Mouse (Mus musculus): ENCODE measurements at regions not wholly inside any gene's neighbourhood (a gene's known extent, or its start where the extent isn't known, plus 50 kb on each side); places are given as distances from the start of the nearest gene placed in this dataset.
"Not testable (repeated sequence)": the region's sequence is repeated elsewhere in the genome, so short reads cannot be mapped to it uniquely, and the experiment has no call there.

DNA sequence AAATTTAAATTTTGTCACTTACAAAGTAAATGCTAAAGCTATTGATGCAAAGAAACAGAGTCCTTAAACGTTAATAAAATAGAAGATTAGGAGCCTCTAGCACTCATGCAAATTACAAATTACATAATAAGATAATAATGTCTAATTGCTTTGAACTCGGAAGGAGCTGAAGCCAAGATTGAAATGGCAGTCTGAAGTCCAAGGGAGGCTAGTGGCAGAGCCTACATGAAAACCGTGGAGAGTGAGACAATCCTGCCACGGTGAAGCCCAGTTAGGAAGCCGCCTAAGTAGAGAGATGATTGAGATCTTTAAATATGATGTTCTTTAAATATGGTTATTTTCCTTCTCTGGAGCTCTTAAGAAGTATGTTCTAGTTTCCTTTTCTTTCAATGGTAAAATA lies 260.0 kb downstream of the Nfkbiz start:
- DNase-seq, result no peak

DNA sequence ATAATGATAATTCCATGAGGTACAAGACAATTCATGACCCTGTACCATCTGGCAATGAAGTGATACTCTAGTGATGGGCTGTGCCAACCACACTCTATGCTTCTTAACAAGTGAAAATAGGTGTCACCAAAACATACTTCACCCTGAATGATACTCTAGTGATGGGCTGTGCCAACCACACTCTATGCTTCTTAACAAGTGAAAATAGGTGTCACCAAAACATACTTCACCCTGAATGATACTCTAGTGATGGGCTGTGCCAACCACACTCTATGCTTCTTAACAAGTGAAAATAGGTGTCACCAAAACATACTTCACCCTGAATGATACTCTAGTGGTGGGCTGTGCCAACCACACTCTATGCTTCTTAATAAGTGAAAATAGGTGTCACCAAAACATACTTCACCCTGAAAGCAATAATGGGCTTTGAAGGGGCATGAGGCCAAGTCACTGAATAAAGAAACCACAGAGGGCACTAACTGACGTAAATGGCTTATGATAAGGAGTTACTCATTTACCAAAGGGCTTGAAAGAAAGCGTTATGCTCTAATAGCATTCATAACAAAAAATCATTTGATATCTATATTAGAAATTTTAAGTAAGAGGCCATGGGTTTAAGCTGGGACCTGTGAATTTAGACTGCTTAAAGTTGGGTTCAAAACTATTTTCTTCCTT lies 263.0 kb downstream of the Nfkbiz start:
- DNase-seq, result not testable (repeated sequence)

DNA sequence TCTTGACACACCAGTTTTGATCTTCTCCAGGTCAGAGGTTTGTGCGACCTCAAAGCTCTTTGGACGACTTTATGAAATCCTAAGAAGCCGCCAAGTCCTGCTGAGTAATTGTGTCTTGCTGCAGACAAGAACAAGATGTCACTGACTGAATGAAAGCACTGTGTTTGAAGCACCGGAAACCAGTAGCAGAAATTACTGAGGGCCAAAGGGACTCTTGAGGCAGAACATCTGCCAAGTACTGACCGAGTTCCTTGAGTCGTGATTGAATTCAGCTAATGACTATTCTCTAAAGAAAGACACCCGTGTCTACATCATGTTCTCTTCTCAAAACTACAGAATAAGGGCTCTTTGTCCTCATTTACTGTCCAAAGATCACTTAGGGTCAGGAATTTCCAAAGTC lies 267.6 kb downstream of the Nfkbiz start:
- DNase-seq, result no peak

DNA sequence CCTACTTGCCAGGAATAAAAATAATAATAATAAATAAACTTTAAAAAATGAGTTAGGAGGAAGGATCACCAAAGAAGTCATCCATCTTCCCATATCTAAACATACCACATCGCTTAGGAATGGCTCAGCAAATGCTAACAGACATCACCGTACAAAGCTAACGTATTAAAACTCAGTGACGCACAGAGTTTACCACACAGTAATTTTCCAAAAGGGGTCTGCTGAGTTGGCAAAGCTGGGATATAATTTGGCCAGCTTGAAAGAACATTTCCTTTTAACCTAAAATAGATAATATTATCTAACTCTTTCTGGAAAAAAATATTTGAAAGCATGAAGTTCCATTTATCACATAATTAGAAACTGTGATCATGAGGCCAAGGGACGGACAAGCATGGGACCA lies 268.6 kb downstream of the Nfkbiz start:
- no peak for DNase-seq

DNA sequence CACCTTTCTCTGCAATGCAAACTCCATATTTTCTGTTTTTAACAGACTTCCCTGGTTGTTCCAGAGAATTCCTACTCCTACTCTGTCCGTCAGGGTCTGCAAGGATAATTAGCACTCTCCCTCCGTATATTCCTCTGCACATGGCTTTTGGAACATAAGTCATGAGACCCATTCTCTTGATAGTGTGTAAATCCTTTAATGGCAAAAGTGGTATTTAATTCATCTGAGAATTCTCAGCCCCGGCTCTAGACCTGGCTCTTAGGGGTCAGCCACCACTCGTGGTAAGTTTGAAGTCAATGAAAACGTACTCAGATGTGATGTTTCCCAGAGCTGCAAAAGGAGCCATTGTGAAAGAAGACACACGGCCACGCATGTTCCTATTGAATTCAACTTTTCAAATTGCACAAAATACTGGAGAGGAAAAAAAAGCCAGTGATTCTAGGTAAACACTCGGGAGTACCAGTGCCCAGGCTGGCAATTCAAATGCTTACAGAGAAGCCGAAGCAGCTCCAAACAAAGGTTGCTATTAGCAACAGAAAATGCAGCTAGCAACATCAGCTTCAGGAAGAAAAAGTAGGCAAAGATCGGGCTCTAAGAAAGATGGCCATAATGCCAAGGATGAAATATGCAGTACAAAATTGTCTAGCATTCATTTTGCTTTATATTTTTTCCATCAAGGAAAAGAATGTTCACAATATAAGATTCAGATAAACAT lies 258.2 kb upstream of the Zpld1 start:
- DNase-seq, result no peak

DNA sequence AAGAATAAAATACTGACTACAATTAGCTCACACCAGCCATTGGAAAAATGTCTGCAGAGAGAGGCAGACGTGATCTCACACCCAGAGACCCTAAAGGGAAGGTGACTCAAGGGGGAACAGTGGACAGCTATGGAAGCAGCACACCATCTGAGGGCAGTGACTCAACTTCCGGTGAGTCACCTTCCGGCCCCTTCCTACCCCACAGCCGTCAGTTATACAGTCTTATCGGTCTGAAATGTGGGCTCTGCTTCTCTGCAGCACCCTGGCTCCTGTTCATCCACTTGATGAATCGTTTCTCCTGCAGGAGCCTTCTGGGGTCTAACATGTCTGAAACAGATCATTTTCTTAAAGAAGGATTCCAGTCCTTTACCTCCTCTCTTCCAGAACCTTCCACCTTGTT lies 257.4 kb upstream of the Zpld1 start:
- DNase-seq, result no peak

DNA sequence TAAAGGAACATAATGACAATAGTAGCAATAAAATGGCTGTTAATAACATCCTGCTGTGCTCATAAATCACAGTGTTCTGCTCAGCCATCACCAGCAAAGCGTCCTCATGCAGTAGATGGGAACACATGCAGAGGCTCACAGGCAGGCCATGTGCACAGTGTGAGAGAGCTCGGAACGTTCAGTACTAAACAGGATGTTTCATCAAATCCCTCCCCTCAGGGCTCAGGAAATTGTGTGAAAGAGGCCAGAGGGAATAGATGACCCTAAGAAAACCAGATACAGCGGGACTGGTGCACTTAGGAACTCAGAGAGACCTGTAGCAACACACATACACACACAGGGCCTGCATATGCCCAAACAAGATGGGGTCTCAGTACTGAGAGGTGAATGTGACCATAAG lies 256.1 kb upstream of the Zpld1 start:
- no peak for DNase-seq

DNA sequence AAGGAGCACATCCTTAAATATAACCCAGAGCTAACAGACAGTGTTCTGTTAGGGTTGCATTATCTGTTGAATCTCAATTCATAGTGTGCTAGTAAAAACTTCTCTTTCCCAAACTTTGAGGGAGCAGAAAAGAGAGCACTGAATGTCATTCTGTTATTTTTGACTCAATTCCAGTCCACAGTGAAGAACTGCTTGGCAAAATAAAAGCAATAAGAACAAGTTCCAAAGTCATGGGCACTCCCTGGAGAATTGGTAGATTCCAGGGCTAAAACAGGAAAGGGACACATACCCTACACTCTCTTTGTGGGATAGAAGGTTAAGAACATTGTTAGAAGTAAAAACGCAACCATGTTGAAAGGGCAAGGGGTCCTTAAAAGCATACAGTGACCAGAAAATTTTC lies 253.6 kb upstream of the Zpld1 start:
- DNase-seq, result no peak

DNA sequence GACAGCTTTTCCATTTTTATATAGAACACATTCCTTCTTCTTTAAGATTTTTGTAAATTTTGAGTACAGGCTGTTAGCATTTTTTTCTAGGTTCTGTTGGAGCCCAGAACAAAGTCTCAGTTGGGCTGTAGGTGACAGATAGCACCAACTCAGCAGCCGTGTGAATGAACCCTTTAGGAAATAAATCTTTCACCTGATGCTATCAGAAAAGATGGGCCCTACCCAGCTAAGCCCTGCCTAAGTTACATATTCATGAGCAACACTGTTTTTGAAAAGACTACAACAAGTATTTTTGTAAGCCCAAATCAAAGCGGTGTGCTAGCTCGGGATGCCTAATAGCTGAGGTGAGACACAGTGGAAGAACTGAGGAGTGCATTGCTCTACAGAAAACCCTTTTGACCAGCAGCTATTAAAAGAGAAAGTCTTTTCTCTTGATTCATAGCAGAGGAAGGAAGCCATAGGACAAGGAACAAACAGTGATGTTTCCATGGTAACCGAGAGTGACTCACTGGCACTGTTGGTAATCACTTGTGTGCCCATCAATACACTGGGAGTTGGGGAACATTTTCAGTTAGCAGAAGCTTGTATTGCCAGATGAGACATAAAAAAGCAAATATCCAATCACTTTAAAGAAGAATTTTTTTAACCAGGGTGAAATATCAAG lies 253.0 kb upstream of the Zpld1 start:
- DNase-seq, result no peak

DNA sequence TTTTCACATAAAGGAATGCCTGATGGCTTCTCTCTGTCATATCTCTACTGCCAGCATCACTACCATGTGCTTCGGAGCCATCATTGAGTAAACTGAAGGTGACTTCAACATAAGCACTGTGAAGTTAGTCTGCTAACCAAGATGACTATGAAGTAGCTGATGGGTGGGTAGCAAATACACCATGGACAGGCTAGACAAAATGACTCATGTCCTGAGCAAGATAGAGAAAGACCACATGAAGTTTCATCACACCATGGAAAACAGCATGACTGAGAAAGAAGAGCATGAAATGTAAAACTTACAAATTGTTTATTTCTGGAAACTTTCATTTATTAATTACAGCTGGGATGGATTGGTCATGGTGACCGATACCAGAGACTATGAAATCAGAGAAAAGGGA lies 249.3 kb upstream of the Zpld1 start:
- no peak for DNase-seq

DNA sequence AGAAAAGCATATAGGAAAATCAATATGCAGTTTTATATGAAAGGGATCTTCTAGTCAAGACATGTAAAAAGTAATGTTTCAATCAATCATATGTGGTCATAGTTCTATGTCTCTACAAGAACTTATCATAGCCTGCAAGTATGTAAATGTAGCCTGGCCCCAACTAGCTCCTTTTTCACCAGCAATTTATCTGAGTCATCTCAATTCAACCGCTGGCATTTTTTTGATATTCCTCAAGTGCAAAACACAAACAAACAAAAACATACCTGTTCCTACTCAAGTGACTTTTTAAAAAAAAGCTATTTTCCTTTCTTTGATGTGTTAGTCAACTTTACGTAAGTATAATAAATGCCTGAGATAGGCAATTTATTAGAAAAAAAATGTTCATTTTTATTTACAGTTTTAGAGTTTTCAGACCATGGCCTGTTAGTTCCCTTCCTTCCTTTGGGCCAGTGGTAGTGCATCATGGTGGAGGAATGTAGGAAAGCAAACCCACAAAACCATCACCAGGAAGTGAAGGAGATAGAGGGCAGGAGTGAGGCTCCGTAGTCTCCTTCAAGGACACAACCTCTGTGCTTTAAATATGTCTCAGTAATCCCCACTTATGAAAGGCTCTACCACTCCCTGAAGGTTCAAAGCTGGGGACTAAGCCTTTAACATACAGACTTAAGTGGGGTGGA lies 242.7 kb upstream of the Zpld1 start:
- no peak for DNase-seq

DNA sequence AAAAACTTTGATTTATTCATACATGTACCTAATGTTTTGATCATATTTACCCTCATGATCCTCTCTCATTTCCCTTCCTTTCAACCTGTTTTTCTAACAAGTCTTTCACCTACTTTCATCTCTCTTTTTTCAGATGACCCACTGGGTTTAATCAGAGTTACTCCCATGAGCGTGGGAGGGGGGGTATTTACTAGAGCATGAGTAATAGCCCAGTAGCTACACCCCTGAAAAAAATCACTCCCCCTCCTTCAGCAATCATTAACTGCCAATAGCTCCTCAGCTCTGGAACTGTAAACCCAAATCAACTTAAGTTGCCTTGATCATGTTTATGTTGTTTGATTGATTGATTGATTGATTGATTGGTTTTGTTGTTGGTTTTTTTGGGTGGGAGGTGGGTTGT lies 241.4 kb upstream of the Zpld1 start:
- DNase-seq, result no peak

DNA sequence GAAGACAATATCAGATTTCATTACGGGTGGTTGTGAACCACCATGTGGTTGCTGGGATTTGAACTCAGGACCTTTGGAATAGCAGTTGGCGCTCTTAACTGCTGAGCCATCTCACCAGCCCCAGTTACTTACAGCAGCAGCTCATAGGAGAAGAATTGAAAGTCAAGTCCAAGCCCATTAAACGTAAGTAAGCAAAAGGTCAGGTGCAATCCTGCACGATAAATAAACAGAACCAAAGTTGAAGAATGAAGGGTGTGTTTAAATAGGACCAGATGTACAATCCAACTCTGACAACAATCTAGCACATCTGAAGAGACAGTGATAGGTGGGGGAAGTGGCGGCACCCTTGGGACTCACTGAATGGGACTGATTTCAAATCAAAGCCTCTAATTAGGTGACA lies 239.8 kb upstream of the Zpld1 start:
- DNase-seq, result no peak

DNA sequence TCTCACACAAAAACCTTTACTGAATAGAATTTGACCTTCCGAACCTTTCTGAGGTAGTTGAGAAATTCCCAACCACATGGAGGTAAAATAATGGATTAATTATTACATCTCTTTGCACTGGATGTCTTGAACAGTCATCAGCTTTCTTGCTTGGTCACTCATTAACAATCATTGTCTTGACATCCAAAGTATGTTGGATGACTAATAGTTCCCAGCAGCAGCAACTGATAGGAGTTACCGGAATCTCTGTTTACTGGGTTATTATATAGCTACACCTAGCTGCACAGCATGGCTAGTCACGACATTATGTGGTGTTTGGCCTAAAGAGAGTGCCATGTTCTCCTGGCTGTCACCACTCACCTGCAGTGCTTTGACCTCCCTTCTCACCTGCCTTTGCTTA lies 234.9 kb upstream of the Zpld1 start:
- no peak for DNase-seq

DNA sequence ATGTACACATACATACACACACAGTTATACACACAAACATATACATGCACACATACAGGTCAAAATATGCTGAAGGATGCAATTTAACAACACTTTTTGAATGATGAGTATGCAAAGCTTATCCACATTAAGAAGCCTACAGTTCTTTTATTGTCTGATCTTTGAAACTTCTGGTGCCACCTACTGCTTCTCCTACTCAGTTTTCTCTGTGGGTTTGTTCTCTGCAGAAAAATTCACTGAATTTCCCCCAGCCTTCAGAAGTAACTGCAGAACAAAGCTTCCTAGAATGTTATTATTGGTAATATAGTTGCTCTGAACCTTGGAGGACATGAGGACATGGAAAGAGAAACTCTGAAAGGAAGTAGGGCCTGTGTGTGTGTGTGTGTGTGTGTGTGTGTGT lies 233.1 kb upstream of the Zpld1 start:
- no peak for DNase-seq

DNA sequence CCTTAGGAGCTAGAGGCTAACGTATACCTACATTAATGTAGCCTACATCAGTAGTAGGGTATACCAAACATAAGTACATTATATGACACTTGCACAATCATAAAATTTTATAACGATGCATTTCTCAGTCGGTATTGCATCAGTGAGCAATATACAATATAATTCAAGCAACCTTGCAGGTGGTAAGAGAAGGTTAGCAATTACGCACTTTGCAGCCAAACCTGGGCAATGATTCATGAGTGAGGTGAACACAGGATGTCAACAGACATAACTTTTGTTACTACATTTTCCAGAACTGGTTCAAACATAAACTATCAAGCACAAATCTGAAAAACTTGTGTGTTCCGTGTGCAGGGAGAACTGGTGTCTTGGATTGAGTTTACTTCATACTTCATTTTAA lies 229.9 kb upstream of the Zpld1 start:
- DNase-seq, result no peak

DNA sequence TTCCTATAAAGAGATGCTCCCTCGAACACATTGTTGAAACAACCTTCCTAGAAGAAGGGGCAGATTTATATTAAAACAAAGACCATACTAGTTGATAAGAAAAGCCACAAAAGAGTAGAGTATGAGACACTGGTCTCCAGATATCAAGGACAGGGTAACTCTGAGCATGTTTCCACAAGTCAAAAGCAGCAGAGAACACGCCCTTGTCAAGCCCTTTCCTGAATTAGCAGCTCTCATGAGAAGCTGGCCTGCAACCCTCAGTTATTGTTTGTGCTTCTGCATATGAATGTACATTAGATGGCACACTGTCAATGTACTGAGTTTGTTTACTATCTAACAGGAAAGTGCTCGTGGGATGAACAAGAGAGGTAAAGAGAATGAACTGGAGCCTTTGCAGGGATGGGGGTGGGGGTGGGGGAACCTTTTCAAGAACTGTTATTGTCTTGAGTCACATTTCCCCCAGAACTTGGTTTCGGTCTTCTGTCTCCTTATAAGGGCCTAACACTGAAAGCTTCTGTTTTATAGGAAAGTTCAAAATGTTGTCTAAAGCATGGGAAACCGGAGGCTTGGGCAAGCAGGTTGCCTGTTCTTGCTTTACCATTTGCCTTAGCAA lies 228.6 kb upstream of the Zpld1 start:
- no peak for DNase-seq

DNA sequence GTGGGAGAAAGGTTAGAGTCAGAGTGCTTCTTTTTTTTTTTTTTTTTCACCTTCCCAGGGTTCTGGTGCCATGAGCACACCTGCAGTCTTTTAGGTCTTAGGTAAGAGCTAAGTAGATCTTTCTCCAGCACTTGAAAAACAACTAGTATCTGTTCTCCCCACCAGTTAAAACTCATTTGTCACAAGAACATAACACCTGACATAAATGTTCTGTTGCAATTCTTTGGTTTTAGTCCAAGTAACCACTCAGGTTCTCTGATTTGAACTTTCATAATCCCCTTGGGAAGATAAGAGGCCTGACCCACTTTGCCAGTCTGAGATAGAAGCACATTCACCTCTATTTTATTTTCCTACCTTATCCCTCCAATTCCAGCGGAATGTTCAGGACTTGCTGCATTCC lies 225.5 kb upstream of the Zpld1 start:
- DNase-seq, result no peak

DNA sequence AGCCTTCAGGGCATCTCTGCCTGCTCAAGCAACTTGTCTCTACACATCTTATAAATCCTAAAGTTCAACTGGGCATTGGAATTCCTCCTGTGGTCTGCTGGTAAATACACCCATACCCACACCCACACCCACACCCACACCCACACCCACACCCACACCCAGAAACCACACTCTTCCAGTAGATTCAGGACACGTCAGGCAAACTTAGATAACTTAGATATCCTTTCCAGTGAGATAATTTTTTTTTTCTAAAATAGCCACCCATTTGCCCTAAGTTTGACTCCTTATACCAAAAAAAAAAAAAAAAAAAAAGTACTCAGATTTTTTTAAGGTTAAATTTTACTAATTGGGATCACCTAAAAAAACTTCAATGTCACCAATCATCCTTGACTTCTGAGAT lies 224.5 kb upstream of the Zpld1 start:
- no peak for DNase-seq

DNA sequence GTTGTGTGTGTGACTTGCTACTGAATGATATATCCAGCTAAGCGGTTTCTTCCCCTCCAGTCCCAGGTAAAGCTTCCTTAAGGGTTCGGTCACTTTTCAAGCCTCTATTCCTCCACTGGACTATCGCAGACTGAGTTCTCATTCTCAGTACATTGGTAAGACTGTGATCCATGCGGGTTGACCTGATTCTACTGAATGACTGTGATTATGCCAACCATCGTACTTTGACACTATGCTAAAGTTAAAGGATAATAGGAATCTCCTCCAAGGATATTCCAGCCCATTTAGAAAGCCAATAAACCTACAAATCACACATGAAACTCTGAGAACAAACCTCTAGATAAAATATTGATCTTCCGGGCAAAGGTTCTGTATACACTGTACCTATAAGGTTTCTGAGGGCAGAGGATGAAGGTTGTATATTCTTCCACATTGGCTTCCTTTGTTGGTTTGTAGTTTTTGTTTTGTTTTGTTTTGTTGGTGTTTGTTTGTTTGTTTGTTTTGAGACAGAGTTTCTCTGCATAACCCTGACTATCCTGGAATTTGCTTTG lies 223.7 kb upstream of the Zpld1 start:
- DNase-seq, result no peak

DNA sequence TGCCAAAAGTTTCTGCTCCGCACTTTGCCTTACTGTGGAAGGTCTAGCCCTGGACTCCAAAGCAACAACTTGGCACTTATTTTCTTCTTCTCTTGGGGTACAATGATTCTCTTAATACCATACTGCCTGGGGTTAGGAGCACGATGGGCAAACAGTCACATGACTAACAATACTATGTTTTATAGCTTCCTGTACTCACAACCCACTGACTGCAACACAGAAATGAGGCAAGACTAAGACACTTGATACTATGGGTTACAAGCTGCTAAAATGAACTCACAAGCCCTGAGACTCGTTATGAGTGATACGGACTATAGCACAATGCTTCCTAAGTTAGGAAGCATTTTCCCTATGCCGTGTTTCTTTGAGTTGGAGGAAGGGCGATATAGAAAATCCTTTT lies 222.3 kb upstream of the Zpld1 start:
- no peak for DNase-seq

DNA sequence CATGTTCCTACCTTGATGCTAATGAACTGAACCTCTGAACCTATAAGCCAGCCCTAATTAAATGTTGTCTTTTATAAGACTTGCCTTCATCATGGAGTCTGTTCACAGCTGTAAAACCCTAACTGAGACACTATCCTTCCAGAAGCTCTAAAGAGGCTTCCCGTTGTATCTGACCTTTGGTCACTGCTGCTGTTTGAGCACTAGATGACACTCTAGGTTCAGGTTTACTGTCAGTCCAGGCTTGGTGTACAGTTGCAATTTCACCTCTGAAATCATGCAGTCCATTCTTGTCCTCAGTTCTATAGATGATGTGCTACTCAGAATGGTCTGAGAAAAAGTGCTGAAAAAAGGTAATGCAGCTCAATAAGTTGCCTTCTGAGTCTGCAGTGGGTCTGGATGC lies 221.9 kb upstream of the Zpld1 start:
- no peak for DNase-seq

DNA sequence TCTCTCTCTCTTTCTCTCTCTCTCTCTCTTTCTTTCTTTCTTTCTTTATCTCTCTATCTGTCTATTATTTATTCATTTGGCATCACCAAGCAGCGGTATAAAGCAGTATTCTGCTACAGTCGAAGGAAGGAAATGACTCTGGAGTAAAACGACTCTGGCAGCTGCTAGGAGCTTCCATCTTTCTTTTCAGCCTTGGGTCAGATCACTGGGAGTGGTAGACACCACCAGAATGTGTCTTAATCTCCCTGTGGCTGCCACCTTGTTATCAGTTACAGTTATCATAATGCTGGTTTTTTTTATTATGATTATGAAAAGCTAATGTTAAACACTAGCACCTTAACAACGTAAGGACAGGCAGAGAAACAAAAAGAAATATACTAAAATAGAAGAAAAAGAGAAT lies 219.2 kb upstream of the Zpld1 start:
- no peak for DNase-seq

Measured in cerebellum, postnatal 36 days (tissue).